Mouse (Mus musculus) lung, postnatal 0 days (tissue): Measurements from ENCODE around the gene Ophn1. TPM values are rescaled to one million over a fixed set of nuclear protein-coding genes. Genes with fewer than 3 reads are reported as not detected.

ENCODE experiments used
- ATAC-seq: fragments of 200-750 bp; cut with Nextera tagmentation; 2 replicates; pipeline ENCODE4 v1.8.0; 2017; ENCODE audit warnings: moderate library complexity
- DNase-seq: peaks from one replicate; pipeline ENCODE4 v3.0.0-alpha.2; 2016; ENCODE audit warnings: low spot score
- H3K27ac ChIP-seq: fragments of 300-500 bp; sonication (generic); 2 replicates; pipeline ENCODE4 v1.5.1; 2014; ENCODE audit warnings: antibody characterized with exemption, mild to moderate bottlenecking, low read length, mixed read lengths
- H3K27me3 ChIP-seq: fragments of 300-500 bp; sonication (generic); replicated peaks from 2 replicates; pipeline ENCODE4 v1.6.1; 2014; ENCODE audit warnings: low read length, mixed read lengths; ENCODE audit not compliant: insufficient read depth
- H3K36me3 ChIP-seq: fragments of 300-500 bp; sonication (generic); 2 replicates; pipeline ENCODE4 v1.6.1; 2014; ENCODE audit warnings: low read length, mixed read lengths; ENCODE audit not compliant: insufficient read depth
- H3K4me1 ChIP-seq: fragments of 300-500 bp; sonication (generic); 2 replicates; pipeline ENCODE4 v1.6.1; 2014; ENCODE audit warnings: antibody characterized with exemption, low read depth, low read length, mixed read lengths; ENCODE audit not compliant: insufficient read depth
- H3K4me2 ChIP-seq: fragments of 300-500 bp; sonication (generic); replicated peaks from 2 replicates; pipeline ENCODE4 v1.6.1; 2014; ENCODE audit warnings: low read depth, mild to moderate bottlenecking, low read length, moderate library complexity, mixed read lengths
- H3K4me3 ChIP-seq: fragments of 300-500 bp; sonication (generic); 2 replicates; pipeline ENCODE4 v1.5.1; 2014; ENCODE audit warnings: low read depth, low read length
- H3K9ac ChIP-seq: fragments of 300-500 bp; sonication (generic); replicated peaks from 2 replicates; pipeline ENCODE4 v1.6.1; 2014; ENCODE audit warnings: low read depth, mild to moderate bottlenecking
- H3K9me3 ChIP-seq: fragments of 300-500 bp; sonication (generic); 2 replicates; pipeline ENCODE4 v1.6.1; 2016; ENCODE audit warnings: low read length, mixed read lengths
- CTCF ChIP-seq: IDR thresholded peaks from 2 replicates; pipeline ENCODE4 v1.5.1; 2016; ENCODE audit warnings: antibody characterized with exemption, mild to moderate bottlenecking
- EP300 ChIP-seq: IDR thresholded peaks from 2 replicates; pipeline ENCODE4 v1.6.1; 2016; ENCODE audit warnings: antibody characterized with exemption, mild to moderate bottlenecking, control low read depth
- WGBS: fragments of 180-500 bp; shearing (Covaris S2); extraction: QIAGEN DNeasy Blood & Tissue Kit; methylation state at CpG from one replicate; pipeline ENCODE4 v1.1.7; 2014; 5-methylcytosine and 5-hydroxymethylcytosine counted together
- polyA plus RNA-seq: library from polyadenylated mRNA; unstranded; fragments of >200 nt; fragmentation: Nextera tagmentation; extraction: Ambion mirVana; gene quantifications from 2 replicates; pipeline ENCODE4 v1.2.1, GENCODE M21; 2015

The Ophn1 gene
- polyA plus RNA-seq, 1 experiment from 2014 or later: 17.7 TPM

DNA sequence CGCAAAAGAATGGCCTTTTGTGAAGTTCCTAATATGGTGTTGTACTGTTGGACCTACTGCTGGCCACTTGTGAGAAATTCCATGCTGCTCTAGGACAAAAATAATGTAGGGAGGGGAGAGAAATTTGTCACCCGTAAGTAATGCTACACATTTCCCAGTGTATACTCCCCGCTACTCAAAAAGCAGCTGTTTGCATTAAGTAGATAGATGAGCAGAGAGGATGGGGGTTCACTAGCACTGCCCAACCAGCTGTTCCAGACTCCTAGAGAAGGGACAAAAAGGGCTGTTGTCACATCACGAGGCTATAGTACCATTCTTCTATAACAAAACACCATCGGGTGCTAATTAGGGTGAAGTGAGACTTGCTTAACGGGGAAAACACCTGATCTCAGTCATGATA, 15.7 kb downstream of the Ophn1 start:
- Histone ChIP-seq H3K9me3 (no peaks in the 10 kb centered on the region), H3K4me1 (no peaks in the 10 kb centered on the region), H3K9ac (no peak overlapping the region), H3K4me2 (no peak overlapping the region), H3K27ac (no peak overlapping the region), H3K36me3 (no peaks in the 10 kb centered on the region), H3K27me3 (no peaks in the 10 kb centered on the region), H3K4me3 (no peak overlapping the region)
- DNase-seq (no peak), ATAC-seq (no peak)
- TF ChIP-seq EP300 (no peak), CTCF (no peak)
- 70% methylated on average over 6 of the region's 6 CpGs for WGBS

DNA sequence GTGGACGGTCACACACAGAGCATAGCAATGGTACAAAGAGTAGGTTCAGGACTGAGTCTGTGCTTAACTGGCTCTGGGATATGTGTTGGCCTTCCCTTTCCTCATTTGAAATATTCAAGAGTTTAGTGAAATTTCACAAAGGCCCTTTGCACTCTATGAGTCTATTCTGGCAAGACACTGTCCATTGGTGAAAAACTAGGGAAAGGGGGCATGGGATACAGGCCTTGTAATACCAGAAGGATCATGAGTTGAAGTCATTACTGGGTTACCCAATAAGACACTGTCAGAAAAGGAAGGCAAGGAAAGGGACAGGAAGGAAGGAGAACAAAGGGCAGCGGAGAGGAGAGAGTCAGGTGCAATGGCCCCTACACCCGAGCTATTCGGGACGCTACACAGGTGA, 16.7 kb downstream of the Ophn1 start:
- no peak for DNase-seq
- no peak for ATAC-seq
- Histone ChIP-seq H3K9ac (no peak overlapping the region), H3K27me3 (no peaks in the 10 kb centered on the region), H3K4me3 (no peak overlapping the region), H3K4me1 (no peaks in the 10 kb centered on the region), H3K27ac (no peak overlapping the region), H3K36me3 (no peaks in the 10 kb centered on the region), H3K9me3 (no peaks in the 10 kb centered on the region), H3K4me2 (no peak overlapping the region)
- 66% methylated on average over 5 of the region's 5 CpGs for WGBS
- TF ChIP-seq EP300: no peak
- no peak for TF ChIP-seq CTCF

DNA sequence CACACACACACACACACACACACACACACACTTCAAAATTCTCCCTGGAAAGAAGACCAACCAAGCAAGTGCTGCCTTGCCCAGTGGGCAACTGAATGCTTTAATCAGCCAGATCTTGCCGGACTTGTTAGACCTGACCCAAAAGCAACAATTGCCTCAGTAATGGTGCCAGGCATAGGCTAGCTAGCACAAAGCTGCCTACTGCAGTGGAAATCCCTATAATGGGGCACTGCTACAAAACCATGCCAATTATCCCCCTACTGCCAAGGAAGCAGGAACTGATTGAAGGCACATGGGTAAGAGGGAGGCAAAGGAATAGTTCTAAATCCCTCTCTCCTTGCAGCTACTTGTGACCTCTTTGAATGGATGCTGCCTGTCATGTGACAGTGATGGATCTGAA, 18.8 kb downstream of the Ophn1 start:
- Histone ChIP-seq H3K4me1 (no peaks in the 10 kb centered on the region), H3K9ac (no peak overlapping the region), H3K27me3 (no peaks in the 10 kb centered on the region), H3K36me3 (no peaks in the 10 kb centered on the region), H3K4me3 (no peak overlapping the region), H3K4me2 (no peak overlapping the region), H3K27ac (no peak overlapping the region), H3K9me3 (no peaks in the 10 kb centered on the region)
- ATAC-seq: no peak
- 82% methylated on average over 1 of the region's 1 CpGs for WGBS
- DNase-seq: no peak
- TF ChIP-seq CTCF (no peak), EP300 (no peak)

DNA sequence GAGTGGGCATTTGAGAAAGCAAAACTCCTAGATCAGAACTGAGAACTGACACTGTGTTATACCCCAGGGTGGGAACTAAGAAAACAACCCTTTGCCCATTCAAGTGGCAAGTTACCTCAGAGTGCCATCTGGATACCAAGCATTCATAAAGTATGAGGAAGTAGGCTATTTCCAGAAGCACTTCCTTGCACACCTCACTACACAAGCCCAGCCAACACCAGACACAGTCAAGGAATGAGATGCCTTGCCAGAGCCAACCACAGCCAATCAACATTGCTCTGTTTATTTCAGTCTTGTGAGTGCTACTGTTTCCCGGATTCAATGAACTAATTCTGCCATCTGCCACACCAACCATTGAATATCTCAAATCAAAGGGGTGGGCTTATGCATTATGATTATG, 20.3 kb downstream of the Ophn1 start:
- H3K27me3 ChIP-seq: no peaks in the 10 kb centered on the region
- no peaks in the 10 kb centered on the region for H3K36me3 ChIP-seq
- no peak overlapping the region for H3K9ac ChIP-seq
- H3K4me3 ChIP-seq: no peak overlapping the region
- H3K9me3 ChIP-seq: no peaks in the 10 kb centered on the region
- no peak overlapping the region for H3K27ac ChIP-seq
- H3K4me2 ChIP-seq: no peak overlapping the region
- DNase-seq: peak; percentile 21
- H3K4me1 ChIP-seq: no peaks in the 10 kb centered on the region
- TF ChIP-seq CTCF: no peak
- TF ChIP-seq EP300: no peak
- WGBS: 63% methylated on average over 1 of the region's 1 CpGs
- ATAC-seq: peak; percentile 44

DNA sequence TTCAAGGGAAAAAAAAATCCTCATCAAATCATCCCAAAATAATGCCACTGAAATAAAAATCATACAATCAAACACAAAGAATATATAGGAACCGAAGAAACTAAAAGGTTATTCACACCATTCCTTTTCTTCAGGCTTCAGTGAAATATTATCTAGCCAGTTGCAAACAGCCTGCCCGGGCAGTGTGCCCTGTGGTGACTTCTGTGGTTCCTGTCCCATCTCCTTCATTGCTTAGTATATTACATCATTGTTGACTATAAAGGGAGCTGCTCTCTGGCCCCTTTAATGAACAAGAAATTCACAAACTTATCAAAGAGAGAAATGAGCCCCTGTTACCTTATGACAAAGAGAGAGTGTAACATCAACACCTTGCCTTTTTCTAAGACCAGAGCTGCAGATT, 21.1 kb downstream of the Ophn1 start:
- no peak overlapping the region for H3K4me3 ChIP-seq
- H3K9me3 ChIP-seq: no peaks in the 10 kb centered on the region
- ATAC-seq (no peak), DNase-seq (no peak)
- no peaks in the 10 kb centered on the region for H3K4me1 ChIP-seq
- no peak overlapping the region for H3K4me2 ChIP-seq
- H3K36me3 ChIP-seq: no peaks in the 10 kb centered on the region
- no peak overlapping the region for H3K27ac ChIP-seq
- WGBS: 65% methylated on average over 2 of the region's 2 CpGs
- TF ChIP-seq CTCF: no peak
- no peak for TF ChIP-seq EP300
- H3K27me3 ChIP-seq: no peaks in the 10 kb centered on the region
- no peak overlapping the region for H3K9ac ChIP-seq

DNA sequence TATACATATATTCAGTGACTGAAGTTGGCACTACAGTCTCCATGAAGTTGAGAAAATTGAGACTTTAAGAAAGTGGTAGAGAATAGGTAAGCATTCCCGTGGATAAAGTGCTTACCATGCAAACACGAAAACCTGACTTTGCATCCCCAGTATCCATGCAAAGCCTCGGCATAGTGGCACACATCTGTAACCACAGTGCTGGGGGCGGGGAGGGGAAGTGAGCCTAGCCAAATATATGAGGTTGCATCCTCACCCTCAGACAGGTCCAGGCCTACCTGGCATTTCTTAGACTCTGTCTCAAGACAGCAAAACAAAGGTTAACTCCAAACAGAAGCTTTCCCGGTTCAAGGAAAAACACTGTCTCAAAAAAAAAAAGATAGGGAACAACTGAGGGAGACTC, 21.7 kb downstream of the Ophn1 start:
- H3K27me3 ChIP-seq: no peaks in the 10 kb centered on the region
- 72% methylated on average over 5 of the region's 5 CpGs for WGBS
- no peaks in the 10 kb centered on the region for H3K4me1 ChIP-seq
- H3K4me2 ChIP-seq: no peak overlapping the region
- no peak overlapping the region for H3K27ac ChIP-seq
- TF ChIP-seq CTCF: no peak
- TF ChIP-seq EP300: no peak
- H3K9me3 ChIP-seq: no peaks in the 10 kb centered on the region
- H3K9ac ChIP-seq: no peak overlapping the region
- no peaks in the 10 kb centered on the region for H3K36me3 ChIP-seq
- DNase-seq (no peak), ATAC-seq (no peak)
- no peak overlapping the region for H3K4me3 ChIP-seq

DNA sequence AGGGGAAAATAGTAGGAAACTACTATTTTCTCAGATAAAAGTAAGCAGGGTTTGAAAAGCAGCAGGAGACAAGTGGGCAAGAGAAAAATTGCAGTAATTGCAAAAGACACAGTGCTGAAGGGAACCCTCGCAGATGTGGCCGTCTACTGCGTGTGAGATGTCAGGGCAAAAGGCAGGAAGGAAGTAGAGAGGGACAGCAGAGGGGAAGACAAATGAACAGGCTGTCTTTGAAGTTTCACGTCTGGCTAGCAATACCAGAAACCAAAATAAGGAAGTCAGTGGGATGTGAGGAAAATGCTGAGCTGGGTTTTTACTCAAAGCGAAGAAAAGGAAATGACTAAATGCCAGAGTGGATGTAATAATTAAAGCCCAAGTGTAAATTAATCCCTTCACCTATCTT, 30.7 kb downstream of the Ophn1 start:
- DNase-seq: peak; percentile 39
- no peak for ATAC-seq

More for the DNA sequence above, 30.7 kb downstream of the Ophn1 start:
- H3K4me3 ChIP-seq: no peak overlapping the region
- H3K9ac ChIP-seq: no peak overlapping the region
- H3K4me2 ChIP-seq: no peak overlapping the region
- no peaks in the 10 kb centered on the region for H3K9me3 ChIP-seq
- H3K36me3 ChIP-seq: no peaks in the 10 kb centered on the region
- H3K27ac ChIP-seq: no peak overlapping the region
- no peaks in the 10 kb centered on the region for H3K27me3 ChIP-seq
- H3K4me1 ChIP-seq: no peaks in the 10 kb centered on the region; the same call in 1 of the 2 replicates
- WGBS: 42% methylated on average over 5 of the region's 5 CpGs
- TF ChIP-seq CTCF: no peak
- no peak for TF ChIP-seq EP300
